Mouse (Mus musculus) midbrain, embryonic 11.5 days (tissue): ENCODE measurements around the gene Disc1. TPM values are rescaled to one million over a fixed set of nuclear protein-coding genes. Genes with fewer than 3 reads are reported as not detected.

Experiments
- ATAC-seq: fragments of 200-750 bp; cut with Nextera tagmentation; 2 replicates; pipeline ENCODE4 v1.8.0; 2017; ENCODE audit warnings: moderate TSS enrichment, moderate library complexity; ENCODE audit not compliant: low FRiP score
- DNase-seq: peaks from one replicate; pipeline ENCODE4 v3.0.0; 2015; ENCODE audit warnings: low spot score; ENCODE audit errors: missing footprints
- H3K27ac ChIP-seq: fragments of 300-500 bp; sonication (generic); 2 replicates; pipeline ENCODE4 v1.5.1; 2014; ENCODE audit warnings: low read depth, low read length
- H3K27me3 ChIP-seq: fragments of 300-500 bp; sonication (generic); 2 replicates; pipeline ENCODE4 v1.6.1; 2014; ENCODE audit warnings: mild to moderate bottlenecking, low read length, moderate library complexity, mixed read lengths; ENCODE audit not compliant: control insufficient read depth, insufficient read depth
- H3K36me3 ChIP-seq: fragments of 300-500 bp; sonication (generic); 2 replicates; pipeline ENCODE4 v1.6.1; 2014; ENCODE audit warnings: mild to moderate bottlenecking, low read length, moderate library complexity, mixed read lengths; ENCODE audit not compliant: control insufficient read depth, insufficient read depth
- H3K4me1 ChIP-seq: fragments of 300-500 bp; sonication (generic); 2 replicates; pipeline ENCODE4 v1.6.1; 2014; ENCODE audit warnings: low read length; ENCODE audit not compliant: control insufficient read depth, insufficient read depth
- H3K4me2 ChIP-seq: fragments of 300-500 bp; sonication (generic); 2 replicates; pipeline ENCODE4 v1.6.1; 2014; ENCODE audit warnings: mild to moderate bottlenecking, moderate library complexity
- H3K4me3 ChIP-seq: fragments of 300-500 bp; sonication (generic); 2 replicates; pipeline ENCODE4 v1.5.1; 2014; ENCODE audit warnings: low read depth, low read length
- H3K9ac ChIP-seq: fragments of 300-500 bp; sonication (generic); 2 replicates; pipeline ENCODE4 v1.6.1; 2014; ENCODE audit warnings: low read length
- H3K9me3 ChIP-seq: fragments of 300-500 bp; sonication (generic); 2 replicates; pipeline ENCODE4 v1.6.1; 2016; ENCODE audit warnings: low read length; ENCODE audit not compliant: control insufficient read depth
- WGBS: fragments of 180-500 bp; shearing (Covaris S2); extraction: QIAGEN DNeasy Blood & Tissue Kit; methylation state at CpG from one replicate; pipeline ENCODE4 v1.1.7; 2014; 5-methylcytosine and 5-hydroxymethylcytosine counted together
- polyA plus RNA-seq: library from polyadenylated mRNA; unstranded; fragments of >200 nt; fragmentation: Nextera tagmentation; extraction: Ambion mirVana; gene quantifications from 2 replicates; pipeline ENCODE4 v1.2.1, GENCODE M21; 2014

Disc1 gene
- polyA plus RNA-seq, 1 experiment from 2014 or later: 0.82 TPM

DNA sequence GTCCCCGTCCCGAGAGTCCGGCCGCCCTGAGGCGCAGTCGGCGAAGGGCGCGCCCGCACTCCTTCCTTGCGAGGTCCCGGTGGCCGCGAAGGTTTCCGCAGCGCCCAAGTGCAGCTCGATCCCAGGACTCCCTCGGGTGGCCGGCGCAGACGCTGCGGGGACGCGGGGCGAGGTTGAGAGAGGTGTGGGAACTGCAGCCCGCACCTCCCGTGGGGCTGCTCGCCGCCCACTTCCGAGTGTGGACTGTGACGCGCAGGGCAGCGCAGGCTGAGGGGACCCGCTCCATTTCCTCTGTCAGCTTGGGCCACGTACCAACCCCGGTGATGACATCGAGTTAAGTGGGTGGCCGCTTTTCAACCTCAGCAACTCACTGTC, 428 bp downstream of the Disc1 start:
- WGBS: under 1% methylated on average over 38 of the region's 38 CpGs
- DNase-seq: peak; percentile 93
- peaks cover 5% of the 10 kb centered on the region for H3K4me1 ChIP-seq
- H3K4me2 ChIP-seq: peak overlapping the region; percentile 79
- no peaks in the 10 kb centered on the region for H3K36me3 ChIP-seq
- peak; percentile 27; the same call in 1 of the 2 replicates for ATAC-seq
- peaks cover 3% of the 10 kb centered on the region; the same call in 1 of the 2 replicates for H3K9me3 ChIP-seq
- H3K4me3 ChIP-seq: peak overlapping the region; percentile 49
- H3K27me3 ChIP-seq: peaks cover 33% of the 10 kb centered on the region
- peak overlapping the region; percentile 51 for H3K9ac ChIP-seq
- no peak overlapping the region for H3K27ac ChIP-seq

DNA sequence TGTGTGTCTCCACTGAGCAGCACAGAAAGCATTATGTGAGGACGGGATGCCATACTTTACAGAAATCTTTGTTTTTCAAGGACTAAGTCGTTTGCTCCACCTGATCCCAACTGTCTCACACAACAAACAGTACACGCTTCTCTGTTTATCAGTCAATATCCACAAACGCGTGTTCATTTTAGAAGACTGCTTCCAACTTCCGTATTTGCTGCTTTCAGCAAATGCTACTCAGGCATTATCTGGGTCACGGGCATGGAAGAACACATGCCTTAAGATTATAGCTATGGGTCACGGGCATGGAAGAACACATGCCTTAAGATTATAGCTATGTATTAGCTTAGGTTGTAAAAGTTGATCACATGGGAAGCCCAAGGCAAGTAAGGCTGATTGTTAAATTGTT, 6.9 kb downstream of the Disc1 start:
- ATAC-seq (no peak), DNase-seq (no peak)
- Histone ChIP-seq H3K27me3 (no peaks in the 10 kb centered on the region), H3K9me3 (no peaks in the 10 kb centered on the region), H3K27ac (no peak overlapping the region), H3K4me3 (no peak overlapping the region), H3K36me3 (no peaks in the 10 kb centered on the region), H3K4me1 (no peaks in the 10 kb centered on the region), H3K9ac (no peak overlapping the region), H3K4me2 (no peak overlapping the region)
- WGBS: 86% methylated on average over 8 of the region's 8 CpGs

DNA sequence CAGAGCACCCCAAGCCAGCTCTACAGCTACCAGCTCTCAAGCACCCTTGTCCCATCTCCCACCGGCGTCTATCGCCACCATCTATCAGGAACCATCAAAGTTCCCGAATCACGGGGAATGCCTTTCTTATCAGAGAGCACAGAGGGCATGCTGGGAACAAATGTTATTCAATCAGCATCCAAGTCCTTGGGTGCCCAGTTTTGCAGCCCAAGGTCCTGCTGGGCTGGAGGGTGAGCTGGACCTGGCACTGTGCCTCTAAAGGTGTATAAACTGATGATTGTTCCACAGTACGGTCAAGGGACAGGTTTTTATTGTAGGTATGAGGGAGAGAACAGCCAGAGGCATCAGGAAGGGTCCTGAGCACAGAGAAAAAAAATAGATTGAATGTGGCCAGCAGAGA, 11.6 kb downstream of the Disc1 start:
- 87% methylated on average over 6 of the region's 6 CpGs for WGBS
- Histone ChIP-seq H3K9me3 (no peaks in the 10 kb centered on the region), H3K27ac (no peak overlapping the region), H3K4me3 (no peak overlapping the region), H3K4me2 (no peak overlapping the region), H3K4me1 (no peaks in the 10 kb centered on the region; the same call in 1 of the 2 replicates), H3K27me3 (no peaks in the 10 kb centered on the region), H3K9ac (no peak overlapping the region), H3K36me3 (no peaks in the 10 kb centered on the region)
- DNase-seq: no peak
- no peak for ATAC-seq

DNA sequence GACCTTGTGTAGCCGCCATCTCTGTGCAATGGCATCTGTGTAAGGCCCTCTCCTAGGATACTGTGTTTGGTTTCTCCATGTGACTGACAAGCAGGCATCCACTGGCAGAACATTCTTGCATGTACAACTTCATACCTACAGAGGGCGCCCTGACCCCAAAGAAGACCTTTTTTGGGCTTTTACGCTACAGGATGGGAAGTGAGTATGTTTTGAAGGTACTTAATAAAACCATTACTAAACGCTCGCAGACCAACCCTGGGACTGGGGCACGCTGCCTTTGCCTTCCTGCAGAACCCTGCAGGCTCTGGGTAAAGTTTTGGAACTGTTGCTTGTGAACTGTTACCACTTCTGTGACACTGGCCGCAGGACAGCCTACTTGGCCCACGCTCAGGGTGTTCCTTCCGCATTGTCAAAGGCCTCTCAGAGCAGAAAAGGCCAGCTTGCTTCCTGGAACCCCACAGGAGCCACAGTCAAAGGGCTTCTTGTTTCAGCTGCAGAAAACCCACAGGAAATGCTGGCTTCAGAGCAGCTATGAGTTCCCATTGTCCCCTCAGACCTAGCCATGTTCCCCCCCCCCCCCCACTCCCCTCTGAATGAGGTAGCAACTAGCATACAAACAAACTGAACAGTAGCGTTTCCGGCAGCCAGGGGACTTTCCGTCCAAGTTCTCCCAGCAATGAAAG, 13.1 kb downstream of the Disc1 start:
- Histone ChIP-seq H3K9me3 (no peaks in the 10 kb centered on the region), H3K27ac (no peak overlapping the region), H3K4me3 (no peak overlapping the region), H3K4me2 (no peak overlapping the region), H3K27me3 (no peaks in the 10 kb centered on the region), H3K9ac (no peak overlapping the region), H3K36me3 (no peaks in the 10 kb centered on the region), H3K4me1 (no peaks in the 10 kb centered on the region; the same call in 1 of the 2 replicates)
- 49% methylated on average over 12 of the region's 12 CpGs for WGBS
- DNase-seq (peak; percentile 92), ATAC-seq (no peak)

DNA sequence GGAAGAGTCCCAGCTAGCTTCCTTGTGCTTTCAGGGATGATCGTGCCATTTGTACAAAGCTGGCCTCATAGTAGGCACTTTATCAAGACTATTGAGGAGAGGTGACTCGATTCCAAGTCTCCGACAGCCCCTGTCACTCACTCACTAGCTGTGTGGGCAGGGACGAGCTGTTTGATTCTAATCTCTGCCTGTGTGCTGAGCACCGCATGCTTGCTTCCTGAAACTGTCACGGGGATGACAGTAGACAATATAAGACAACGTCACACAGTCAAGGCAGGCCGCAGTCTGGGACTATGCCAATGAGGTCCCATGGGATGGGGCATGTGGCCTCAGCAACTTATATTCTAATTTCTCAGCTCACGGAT, 13.6 kb downstream of the Disc1 start:
- no peak for ATAC-seq
- no peak overlapping the region for H3K9ac ChIP-seq
- no peak overlapping the region for H3K4me3 ChIP-seq
- no peak overlapping the region for H3K4me2 ChIP-seq
- H3K27ac ChIP-seq: no peak overlapping the region
- no peak for DNase-seq
- H3K9me3 ChIP-seq: no peaks in the 10 kb centered on the region
- H3K36me3 ChIP-seq: no peaks in the 10 kb centered on the region
- H3K27me3 ChIP-seq: no peaks in the 10 kb centered on the region
- H3K4me1 ChIP-seq: no peaks in the 10 kb centered on the region; the same call in 1 of the 2 replicates
- WGBS: 82% methylated on average over 9 of the region's 9 CpGs

DNA sequence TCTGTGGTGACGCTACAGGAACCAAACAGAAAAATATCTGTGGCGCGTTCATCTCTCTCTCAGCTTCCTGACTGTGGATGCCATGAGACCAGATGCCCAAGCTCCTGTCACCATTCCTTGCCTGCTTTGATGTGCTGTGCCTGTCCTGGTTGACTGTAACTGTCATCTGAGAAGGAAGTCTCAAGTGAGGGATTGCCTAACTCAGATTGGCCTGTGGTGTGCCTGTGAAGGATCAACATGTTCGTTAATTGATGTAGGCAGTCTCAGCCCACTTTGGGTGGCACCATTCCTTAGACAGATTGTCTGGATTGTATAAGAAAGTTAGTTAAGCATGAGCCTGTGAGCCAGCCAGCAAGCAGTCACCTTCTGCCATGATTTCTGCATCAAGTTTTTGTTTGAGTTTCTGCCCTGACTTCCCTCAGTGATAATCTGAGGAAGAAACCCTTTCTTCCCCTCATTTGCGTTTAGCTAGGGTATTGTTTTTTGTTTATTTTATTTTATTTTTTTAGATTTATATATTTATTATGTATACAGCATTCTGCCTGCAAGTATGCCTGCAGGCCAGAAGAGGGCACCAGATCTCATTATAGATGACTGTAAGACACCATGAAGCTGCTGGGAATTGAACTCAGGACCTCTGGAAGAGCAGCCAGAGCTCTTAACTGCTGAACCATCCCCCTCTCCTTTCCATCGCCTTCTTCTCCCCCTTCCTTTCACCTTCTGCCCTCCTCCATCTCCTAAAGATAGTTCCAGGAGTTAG, 14.3 kb downstream of the Disc1 start:
- no peak for DNase-seq
- 84% methylated on average over 6 of the region's 6 CpGs for WGBS

DNA sequence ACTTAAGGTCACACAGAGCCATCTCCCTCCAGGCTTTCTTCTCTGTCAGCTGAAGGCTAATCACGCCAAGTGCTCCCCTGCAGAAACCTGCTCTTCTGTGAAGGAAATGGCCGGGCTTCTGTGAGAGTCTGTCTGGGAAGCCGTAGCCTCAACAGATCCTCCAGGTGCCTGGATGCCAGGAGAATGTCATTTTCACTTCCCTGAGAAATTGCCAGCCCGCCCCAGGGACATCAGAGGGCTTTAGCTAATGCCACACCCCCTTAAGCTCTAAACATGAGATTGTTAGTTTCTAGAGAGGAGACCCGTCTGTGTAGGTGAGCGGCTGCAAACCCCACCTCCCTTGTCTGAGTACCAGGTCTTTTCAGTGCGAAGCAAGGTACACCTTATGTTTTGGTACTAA, 15.3 kb downstream of the Disc1 start:
- H3K4me3 ChIP-seq: no peak overlapping the region
- no peaks in the 10 kb centered on the region for H3K36me3 ChIP-seq
- no peaks in the 10 kb centered on the region for H3K9me3 ChIP-seq
- no peak overlapping the region for H3K27ac ChIP-seq
- ATAC-seq (no peak), DNase-seq (no peak)
- 77% methylated on average over 7 of the region's 7 CpGs for WGBS
- H3K4me2 ChIP-seq: no peak overlapping the region
- no peaks in the 10 kb centered on the region; the same call in 1 of the 2 replicates for H3K4me1 ChIP-seq
- no peak overlapping the region for H3K9ac ChIP-seq
- H3K27me3 ChIP-seq: no peaks in the 10 kb centered on the region

More for the DNA sequence above, 14.3 kb downstream of the Disc1 start:
- Histone ChIP-seq H3K9ac (no peak overlapping the region), H3K36me3 (no peaks in the 10 kb centered on the region), H3K27ac (no peak overlapping the region), H3K4me3 (no peak overlapping the region), H3K4me1 (no peaks in the 10 kb centered on the region; the same call in 1 of the 2 replicates), H3K9me3 (no peaks in the 10 kb centered on the region), H3K27me3 (no peaks in the 10 kb centered on the region), H3K4me2 (no peak overlapping the region)
- no peak for ATAC-seq

DNA sequence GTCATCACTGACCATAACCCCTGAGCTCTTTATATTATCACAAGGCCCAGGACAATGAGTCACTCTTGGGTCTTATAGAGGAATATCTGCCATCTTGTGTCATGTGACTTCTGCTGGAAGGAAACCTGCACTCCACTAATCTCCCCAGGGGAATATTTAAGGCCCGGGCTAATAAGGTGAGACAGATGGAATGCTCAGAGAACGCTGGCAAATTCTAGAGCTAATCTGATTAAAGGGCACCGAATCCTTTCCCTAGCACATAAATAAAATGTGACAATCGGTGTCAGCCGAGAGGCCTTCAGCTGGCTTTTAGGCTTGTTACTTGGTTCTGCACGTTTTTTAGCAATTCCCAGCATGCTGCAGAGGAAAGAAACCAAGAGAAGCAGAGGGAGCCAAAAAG, 15.7 kb downstream of the Disc1 start:
- 55% methylated on average over 6 of the region's 6 CpGs for WGBS
- no peaks in the 10 kb centered on the region for H3K27me3 ChIP-seq
- no peaks in the 10 kb centered on the region for H3K36me3 ChIP-seq
- no peak overlapping the region for H3K4me2 ChIP-seq
- no peak overlapping the region for H3K9ac ChIP-seq
- H3K27ac ChIP-seq: no peak overlapping the region
- ATAC-seq (no peak), DNase-seq (no peak)
- H3K4me3 ChIP-seq: no peak overlapping the region
- H3K9me3 ChIP-seq: no peaks in the 10 kb centered on the region
- H3K4me1 ChIP-seq: no peaks in the 10 kb centered on the region; the same call in 1 of the 2 replicates

DNA sequence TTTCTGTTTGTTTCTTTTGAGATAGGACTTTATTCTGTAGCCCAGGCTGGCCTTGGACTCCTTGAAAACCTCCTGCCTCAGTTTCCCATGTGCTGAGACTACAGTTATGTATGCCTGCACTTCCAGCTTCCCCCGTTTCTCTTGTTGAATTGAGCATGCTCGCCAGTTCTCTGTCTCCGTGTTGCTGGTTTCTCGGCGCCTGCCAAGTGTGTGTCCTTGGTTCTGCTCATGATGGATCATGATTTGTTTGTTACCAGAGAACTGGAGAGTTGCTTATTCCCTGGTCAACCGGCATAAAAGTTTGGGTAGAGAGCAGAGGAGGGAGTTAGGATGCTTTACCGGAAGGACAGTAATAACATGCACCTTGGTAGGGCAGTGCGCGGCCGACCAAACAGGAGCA, 20.1 kb downstream of the Disc1 start:
- H3K9me3 ChIP-seq: no peaks in the 10 kb centered on the region
- WGBS: 94% methylated on average over 10 of the region's 10 CpGs

More for the DNA sequence above, 20.1 kb downstream of the Disc1 start:
- no peak overlapping the region for H3K9ac ChIP-seq
- no peak overlapping the region for H3K4me3 ChIP-seq
- ATAC-seq: no peak
- H3K36me3 ChIP-seq: no peaks in the 10 kb centered on the region
- H3K4me1 ChIP-seq: no peaks in the 10 kb centered on the region; the same call in 1 of the 2 replicates
- no peaks in the 10 kb centered on the region for H3K27me3 ChIP-seq
- DNase-seq: no peak
- H3K27ac ChIP-seq: no peak overlapping the region
- H3K4me2 ChIP-seq: no peak overlapping the region
